Mouse (Mus musculus): ENCODE data around the gene Cfh. TPM values are rescaled to one million over a fixed set of nuclear protein-coding genes. Genes with fewer than 3 reads are reported as not detected.

Cfh gene
- 19.6 TPM for polyA plus RNA-seq (2015; fragmentation: Illumina TruSeq; extraction: RNeasy Lipid Tissue Mini Kit (QIAGEN cat#74804); ENCODE audit: low read depth, low replicate concordance)

DNA sequence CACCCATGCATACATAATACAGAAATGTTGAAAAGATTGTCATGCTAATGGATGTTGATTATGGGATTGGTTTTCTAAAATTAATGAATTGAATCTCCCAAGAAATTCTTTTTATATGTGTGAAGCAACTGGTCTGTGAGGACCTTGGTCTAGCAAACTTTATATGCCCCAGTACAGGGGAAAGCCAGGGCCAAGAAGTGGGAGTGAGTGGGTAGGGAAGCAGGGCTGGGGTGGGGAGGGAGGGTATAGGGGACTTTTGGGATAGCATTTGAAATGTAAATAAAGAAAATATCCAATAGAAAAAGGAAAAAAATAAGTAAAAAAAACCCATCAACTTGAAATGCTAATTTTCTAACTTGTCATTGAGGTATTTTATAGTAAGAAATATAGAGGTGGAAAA lies at the start of gene Cfh:
Gene Cfh, minus strand, starts transcription at position 101 of the 400 bp plus-strand sequence.

Other genes starting within 250 kb of the Cfh start
- 18.8 TPM for gene Kcnt2, start 62.4 kb upstream of the Cfh start, polyA plus RNA-seq (2015; fragmentation: Illumina TruSeq; extraction: RNeasy Lipid Tissue Mini Kit (QIAGEN cat#74804); ENCODE audit: low read depth, low replicate concordance)